Mouse (Mus musculus) kidney, adult 2 months (tissue): ENCODE data around the gene Slc6a9. TPM values are rescaled to one million over a fixed set of nuclear protein-coding genes. Genes with fewer than 3 reads are reported as not detected.

Experiments
- DNase-seq: peaks from one replicate; pipeline ENCODE4 v3.0.0; 2021
- H3K27ac ChIP-seq: fragments of 200-500 bp; 2 replicates; pipeline ENCODE4 v1.5.1; 2012; ENCODE audit warnings: low read depth, low read length, control low read depth, inconsistent platforms; ENCODE audit not compliant: insufficient read depth
- H3K27me3 ChIP-seq: fragments of 200-500 bp; replicated peaks from 2 replicates; pipeline ENCODE4 v1.6.1; 2012; ENCODE audit warnings: mild to moderate bottlenecking, moderate library complexity, low read length, inconsistent platforms; ENCODE audit not compliant: control insufficient read depth, insufficient read depth
- H3K36me3 ChIP-seq: fragments of 200-500 bp; 2 replicates; pipeline ENCODE4 v1.6.1; 2012; ENCODE audit warnings: mild to moderate bottlenecking, moderate library complexity, low read length, inconsistent platforms; ENCODE audit not compliant: control insufficient read depth, insufficient read depth
- H3K4me1 ChIP-seq: fragments of 200-500 bp; 2 replicates; pipeline ENCODE4 v1.6.1; 2011; ENCODE audit warnings: low read length; ENCODE audit not compliant: control insufficient read depth, insufficient read depth
- H3K4me3 ChIP-seq: fragments of 200-500 bp; 2 replicates; pipeline ENCODE4 v1.5.1; 2011; ENCODE audit warnings: mild to moderate bottlenecking, low read depth, low read length, control low read depth; ENCODE audit not compliant: insufficient read depth
- CTCF ChIP-seq: fragments of 200-500 bp; conservative IDR thresholded peaks from 2 replicates; pipeline ENCODE4 v1.5.1; 2011; ENCODE audit warnings: low read depth, mild to moderate bottlenecking, control low read depth, low read length, moderate library complexity, mixed read lengths; ENCODE audit not compliant: insufficient read depth, insufficient read length
- POLR2A ChIP-seq: fragments of 200-500 bp; IDR thresholded peaks from one replicate; pipeline ENCODE4 v1.6.1; 2011; ENCODE audit warnings: low read depth, low read length, control low read depth
- WGBS: fragments of 180-500 bp; shearing (Covaris S2); methylation state at CpG from one replicate; pipeline ENCODE4 v1.1.7; 2018; 5-methylcytosine and 5-hydroxymethylcytosine counted together
- polyA plus RNA-seq: library from polyadenylated mRNA; depleted of rRNA; stranded (reverse); fragments of >200 nt; gene quantifications from 2 replicates; pipeline ENCODE4 v1.2.3, GENCODE M21; 2012; rRNA removed

Slc6a9 gene
- polyA plus RNA-seq, 1 experiment: 19.2 TPM

GRCm38 (mm10) chr4:117915489-117916105, 81.3 kb downstream of the Slc6a9 start:
- Histone ChIP-seq H3K4me1 (peaks cover 5% of the 10 kb centered on the region; the same call in 1 of the 2 replicates), H3K36me3 (0 out of 2 replicates have a peak, but pooled peaks cover 2% of the 10 kb centered on the region), H3K27me3 (no peaks in the 10 kb centered on the region), H3K4me3 (peak overlapping the region; percentile 62), H3K27ac (no peak overlapping the region)
- 1% methylated on average over 19 of the region's 19 CpGs for WGBS
- DNase-seq: no peak
- TF ChIP-seq POLR2A: no peak
- no peak for TF ChIP-seq CTCF

GRCm38 (mm10) chr4:117916386-117916785, 82.1 kb downstream of the Slc6a9 start:
- Histone ChIP-seq H3K36me3 (0 out of 2 replicates have a peak, but pooled peaks cover 2% of the 10 kb centered on the region), H3K4me3 (no peak overlapping the region), H3K27me3 (no peaks in the 10 kb centered on the region), H3K4me1 (peaks cover 5% of the 10 kb centered on the region; the same call in 1 of the 2 replicates), H3K27ac (no peak overlapping the region)
- no peak for DNase-seq
- TF ChIP-seq POLR2A (no peak), CTCF (no peak)
- 49% methylated on average over 5 of the region's 5 CpGs for WGBS

GRCm38 (mm10) chr4:117917402-117917801, 83.1 kb downstream of the Slc6a9 start:
- peaks cover 5% of the 10 kb centered on the region; the same call in 1 of the 2 replicates for H3K4me1 ChIP-seq
- WGBS: 81% methylated on average over 4 of the region's 4 CpGs

GRCm38 (mm10) chr4:117917847-117918246, 83.5 kb downstream of the Slc6a9 start:
- TF ChIP-seq POLR2A (no peak), CTCF (no peak)
- no peaks in the 10 kb centered on the region for H3K27me3 ChIP-seq
- no peak overlapping the region for H3K27ac ChIP-seq
- no peak overlapping the region for H3K4me3 ChIP-seq
- DNase-seq: no peak
- peaks cover 5% of the 10 kb centered on the region; the same call in 1 of the 2 replicates for H3K4me1 ChIP-seq
- 81% methylated on average over 4 of the region's 4 CpGs for WGBS
- H3K36me3 ChIP-seq: no peaks in the 10 kb centered on the region

More at GRCm38 (mm10) chr4:117917402-117917801, 83.1 kb downstream of the Slc6a9 start:
- H3K4me3 ChIP-seq: no peak overlapping the region
- DNase-seq: no peak
- H3K27me3 ChIP-seq: no peaks in the 10 kb centered on the region
- H3K27ac ChIP-seq: no peak overlapping the region
- TF ChIP-seq POLR2A: no peak
- TF ChIP-seq CTCF: no peak
- no peaks in the 10 kb centered on the region for H3K36me3 ChIP-seq

GRCm38 (mm10) chr4:117918261-117918660, 84.0 kb downstream of the Slc6a9 start:
- peak; percentile 54 for DNase-seq
- Histone ChIP-seq H3K27me3 (no peaks in the 10 kb centered on the region), H3K4me3 (no peak overlapping the region), H3K27ac (no peak overlapping the region), H3K36me3 (no peaks in the 10 kb centered on the region), H3K4me1 (peaks cover 5% of the 10 kb centered on the region; the same call in 1 of the 2 replicates)
- WGBS: 32% methylated on average over 3 of the region's 3 CpGs
- TF ChIP-seq CTCF (no peak), POLR2A (no peak)

GRCm38 (mm10) chr4:117918762-117919161, 84.5 kb downstream of the Slc6a9 start:
- TF ChIP-seq POLR2A (no peak), CTCF (no peak)
- WGBS: 88% methylated on average over 5 of the region's 5 CpGs
- DNase-seq: no peak
- Histone ChIP-seq H3K27me3 (no peaks in the 10 kb centered on the region), H3K4me3 (no peak overlapping the region), H3K27ac (no peak overlapping the region), H3K4me1 (peaks cover under 1% of the 10 kb centered on the region; the same call in 1 of the 2 replicates), H3K36me3 (no peaks in the 10 kb centered on the region)

GRCm38 (mm10) chr4:117921358-117921757, 87.1 kb downstream of the Slc6a9 start:
- 89% methylated on average over 2 of the region's 2 CpGs for WGBS
- Histone ChIP-seq H3K27me3 (no peaks in the 10 kb centered on the region), H3K4me1 (no peaks in the 10 kb centered on the region; the same call in 1 of the 2 replicates), H3K36me3 (no peaks in the 10 kb centered on the region), H3K4me3 (no peak overlapping the region), H3K27ac (no peak overlapping the region)
- DNase-seq: no peak
- TF ChIP-seq CTCF (no peak), POLR2A (no peak)

GRCm38 (mm10) chr4:117923450-117923849, 89.1 kb downstream of the Slc6a9 start:
- Histone ChIP-seq H3K4me3 (no peak overlapping the region), H3K36me3 (no peaks in the 10 kb centered on the region)
- TF ChIP-seq POLR2A: no peak
- no peak for TF ChIP-seq CTCF

More at GRCm38 (mm10) chr4:117923450-117923849, 89.1 kb downstream of the Slc6a9 start:
- DNase-seq: no peak
- Histone ChIP-seq H3K4me1 (no peaks in the 10 kb centered on the region; the same call in 1 of the 2 replicates), H3K27me3 (no peaks in the 10 kb centered on the region), H3K27ac (no peak overlapping the region)
- 48% methylated on average over 2 of the region's 2 CpGs for WGBS

Other genes with a start within 250 kb of the Slc6a9 start
- 14.8 and 17.0 TPM in 2 replicates for gene Dmap1, start 152.2 kb upstream of the Slc6a9 start, polyA plus RNA-seq
- not detected in 2 replicates for gene Gm12845, start 110.1 kb upstream of the Slc6a9 start, polyA plus RNA-seq
- not detected in 2 replicates for gene Klf17, start 68.9 kb upstream of the Slc6a9 start, polyA plus RNA-seq
- 2.9 and 3.3 TPM in 2 replicates for gene Ccdc24, start 38.1 kb downstream of the Slc6a9 start, polyA plus RNA-seq
- gene B4galt2, start 49.0 kb downstream of the Slc6a9 start, polyA plus RNA-seq: 4.9 and 9.8 TPM in 2 replicates
- 768 and 777 TPM in 2 replicates for gene Atp6v0b, start 52.8 kb downstream of the Slc6a9 start, polyA plus RNA-seq
- gene Dph2, start 57.5 kb downstream of the Slc6a9 start, polyA plus RNA-seq: 9.4 and 10.1 TPM in 2 replicates
- gene Ipo13, start 80.5 kb downstream of the Slc6a9 start, polyA plus RNA-seq: 55.5 and 61.0 TPM in 2 replicates
- gene Artn, start 95.3 kb downstream of the Slc6a9 start, polyA plus RNA-seq: 1.2 and 1.8 TPM in 2 replicates